Mouse (Mus musculus) hindlimb bud, embryonic 11.5 days (tissue): ENCODE results near the gene Eif4e2.

Experiments
- DNase-seq: peaks from one replicate; pipeline ENCODE4 v3.0.0-alpha.2; 2012; ENCODE audit warnings: low read depth, low spot score; ENCODE audit errors: extremely low spot score

Gene Eif4e2

DNA sequence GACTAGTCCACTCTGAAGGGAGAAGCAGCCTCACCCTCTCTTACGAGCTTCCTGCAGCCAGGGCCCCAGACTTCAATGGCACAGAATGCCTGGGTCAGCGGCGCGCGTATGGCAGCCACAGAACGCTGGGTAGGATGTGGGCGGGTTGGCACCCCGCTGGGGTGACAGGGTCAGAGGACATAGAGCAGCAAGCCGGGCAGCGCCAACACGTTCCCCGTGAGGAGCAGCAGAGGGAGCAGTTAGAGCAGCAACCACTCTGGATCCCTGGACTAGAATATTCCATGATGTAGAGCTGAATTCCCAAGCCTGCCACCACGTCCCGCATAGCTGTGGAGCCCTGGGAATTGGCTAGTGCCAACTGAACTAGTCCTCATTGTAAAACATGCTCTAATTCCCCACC, 44.8 kb downstream of the Eif4e2 start:
- no peak for DNase-seq

DNA sequence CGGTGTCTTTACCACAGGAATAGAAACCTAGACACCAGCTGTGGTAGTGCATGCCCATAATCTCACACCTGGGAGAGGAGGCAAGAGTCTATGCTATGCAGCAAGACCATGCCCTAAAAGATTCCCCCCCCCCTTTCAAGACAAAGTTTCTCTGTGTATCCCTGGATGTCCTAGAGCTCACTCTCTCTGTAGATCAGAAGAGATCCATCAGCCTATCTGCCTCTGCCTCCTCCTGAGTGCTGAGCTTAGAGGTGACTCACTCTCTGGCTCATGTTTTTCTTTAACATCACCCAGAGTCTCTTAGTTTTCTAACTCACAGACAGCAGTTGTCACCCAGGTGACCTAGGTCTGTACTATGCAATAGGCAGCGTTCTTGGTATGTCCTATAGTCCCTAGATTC, 45.6 kb downstream of the Eif4e2 start:
- no peak for DNase-seq

DNA sequence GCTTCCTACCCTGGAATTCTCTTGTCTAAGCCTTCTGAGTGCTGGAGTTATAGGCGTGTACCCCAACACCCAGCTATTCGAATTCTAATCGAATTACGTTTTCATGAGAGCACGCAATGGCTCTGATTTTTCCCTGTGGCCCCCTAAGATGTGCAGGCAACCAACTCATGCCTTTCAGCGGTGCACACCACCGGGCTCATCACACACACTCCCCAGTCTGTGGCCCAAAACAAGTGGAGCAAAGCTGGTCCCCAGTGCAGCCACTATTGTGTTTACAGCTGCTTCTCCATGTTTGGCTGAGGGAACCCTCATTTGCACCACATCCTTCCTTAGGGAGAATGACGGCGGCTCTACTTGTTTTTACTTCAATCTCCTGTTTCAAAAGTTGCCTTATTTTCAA, 49.5 kb downstream of the Eif4e2 start:
- no peak for DNase-seq

DNA sequence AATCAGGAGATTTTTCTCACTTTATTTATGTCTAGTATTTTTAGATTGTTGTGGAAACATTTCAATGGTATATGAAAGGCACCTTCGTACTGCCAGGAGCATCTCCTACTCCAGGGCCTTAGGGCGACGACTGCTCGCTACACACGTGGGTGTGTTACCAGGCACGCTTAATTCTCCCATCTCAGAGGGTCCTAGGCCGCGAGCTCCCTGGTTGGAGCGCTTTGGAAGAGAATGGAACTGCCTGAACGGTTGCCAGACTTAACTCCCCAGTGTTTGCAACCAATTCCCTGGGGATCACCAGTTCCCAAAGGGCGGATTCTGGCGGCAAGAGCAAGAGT, 50.1 kb downstream of the Eif4e2 start:
- no peak for DNase-seq

DNA sequence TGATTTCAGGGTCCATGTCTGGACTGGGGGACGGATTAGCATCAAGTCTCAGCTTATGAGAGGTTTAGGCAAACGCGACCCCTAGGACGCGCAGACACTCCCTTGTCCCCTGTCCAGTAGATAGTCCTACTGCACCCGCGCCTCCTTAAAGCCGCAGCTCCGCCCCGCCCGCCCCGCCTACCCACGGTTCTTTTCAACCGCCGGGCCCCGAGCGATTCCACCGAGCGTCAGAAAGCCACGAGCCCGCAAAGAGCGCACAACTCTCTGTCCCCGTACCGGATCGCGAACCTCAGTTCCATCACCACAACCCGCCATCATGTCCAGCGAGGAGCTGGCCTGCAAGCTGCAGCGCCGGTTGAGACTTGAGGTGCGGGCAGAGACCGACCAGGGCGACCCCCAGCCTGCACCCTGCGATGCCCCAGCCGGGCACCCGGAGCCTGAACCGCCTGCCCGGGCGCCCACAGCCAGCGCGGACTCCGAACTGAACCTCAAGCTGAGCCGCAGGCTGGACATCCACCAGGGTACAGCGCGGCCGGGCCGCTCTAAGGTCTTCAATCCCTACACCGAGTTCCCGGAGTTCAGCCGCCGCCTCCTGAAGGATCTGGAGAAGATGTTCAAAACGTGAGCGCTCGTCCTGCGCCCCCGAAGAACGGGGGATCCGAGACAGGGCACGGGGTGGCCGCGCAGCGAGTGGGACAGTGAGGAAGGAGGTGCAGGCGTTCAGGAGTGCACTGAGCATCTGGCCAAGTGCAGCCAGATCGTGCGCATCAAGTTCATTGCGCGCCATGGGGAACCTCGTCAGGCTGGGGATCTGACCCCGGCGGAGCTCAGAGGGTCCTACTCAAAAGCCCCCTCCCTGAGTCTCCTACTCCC, 50.7 kb downstream of the Eif4e2 start, which contains the start of gene Efhd1:
Gene Efhd1 (plus strand): TSS at position 230 of the 873 bp plus-strand sequence.
- DNase-seq: no peak

- DNase-seq: no peak
These were observed 51.5 kb downstream of the Eif4e2 start for GRCm38 (mm10) chr1:87265200-87265599.

DNA sequence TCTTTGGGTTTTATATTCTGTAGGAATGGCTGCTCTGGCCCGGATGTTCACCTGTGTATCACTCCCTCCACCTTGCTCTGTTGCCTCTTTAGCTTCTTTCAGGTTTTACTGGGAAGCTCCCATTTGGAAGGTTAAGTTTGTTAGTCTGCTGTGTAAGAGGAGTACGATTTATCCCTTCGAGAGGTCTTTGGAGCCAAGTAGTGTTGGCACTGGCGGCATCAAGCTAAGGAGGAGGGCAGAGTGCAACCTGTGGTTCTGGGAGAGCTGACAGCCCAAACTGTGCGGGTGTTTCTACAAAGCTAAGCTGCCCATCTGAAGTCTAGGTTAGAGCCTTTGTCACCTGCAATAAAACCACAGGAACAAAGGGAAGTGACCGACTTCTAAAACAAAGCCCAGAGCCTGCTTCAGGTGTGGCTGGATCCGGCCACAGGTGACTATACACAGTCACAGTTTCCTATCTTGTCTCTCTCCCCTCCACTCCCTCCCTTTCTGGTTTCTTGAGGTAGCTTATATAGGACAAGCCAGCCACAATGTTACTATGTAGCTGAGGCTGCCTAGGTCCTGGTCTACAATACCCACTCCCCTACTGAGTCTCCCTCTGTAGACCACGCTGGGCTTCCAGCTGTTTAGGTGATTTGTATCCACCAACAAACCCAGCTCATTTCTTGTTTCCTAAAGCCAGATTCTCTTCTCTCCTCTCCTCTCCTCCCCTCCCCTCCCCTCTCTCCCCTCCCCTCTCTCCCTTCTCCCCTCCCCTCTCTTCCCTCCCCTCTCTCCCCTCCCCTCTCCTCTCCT, 52.8 kb downstream of the Eif4e2 start:
- DNase-seq: no peak

DNA sequence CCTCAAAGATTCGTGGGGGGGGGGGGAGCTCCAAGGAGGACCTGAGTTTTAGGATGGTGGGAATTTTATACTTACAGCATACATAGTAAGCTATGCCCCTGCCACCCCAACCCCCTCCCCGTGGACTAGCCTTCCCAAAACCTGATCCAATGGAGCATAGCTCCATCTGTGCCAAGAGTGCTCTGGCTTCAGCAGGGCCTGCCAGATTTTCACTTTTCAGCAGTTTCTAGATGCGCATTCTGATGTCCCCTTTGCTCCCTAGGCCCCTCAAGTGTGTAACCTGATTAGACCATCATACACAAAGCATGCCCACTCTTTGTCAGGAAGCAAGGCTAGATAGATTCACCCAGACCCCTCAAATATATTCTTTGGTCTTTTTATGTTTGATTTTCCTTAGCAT, 56.5 kb downstream of the Eif4e2 start:
- DNase-seq: no peak

GRCm38 (mm10) chr1:87270641-87271467, 57.1 kb downstream of the Eif4e2 start:
- DNase-seq: no peak

DNA sequence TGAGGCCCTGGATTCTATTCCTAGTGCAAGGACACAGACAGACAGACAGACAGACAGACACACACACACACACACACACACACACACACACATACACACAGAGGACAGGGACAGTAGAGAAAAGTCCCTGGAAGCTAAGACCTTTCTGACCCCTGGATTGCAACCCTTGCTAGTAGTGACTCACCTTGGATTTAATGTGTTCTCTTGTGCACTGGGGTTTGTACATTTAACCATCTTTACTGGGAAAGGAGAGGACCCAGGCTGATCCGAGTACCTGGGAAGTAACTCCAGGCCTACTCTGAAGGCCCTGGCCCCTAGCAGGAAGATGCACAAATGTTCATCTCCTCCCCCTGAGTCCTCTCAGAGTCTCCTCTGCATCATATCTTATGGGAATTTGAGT, 57.9 kb downstream of the Eif4e2 start:
- no peak for DNase-seq

- no peak for DNase-seq
These were observed 58.7 kb downstream of the Eif4e2 start for GRCm38 (mm10) chr1:87272462-87272861.

- no peak for DNase-seq
These were observed 59.8 kb downstream of the Eif4e2 start for GRCm38 (mm10) chr1:87273514-87273942.

DNA sequence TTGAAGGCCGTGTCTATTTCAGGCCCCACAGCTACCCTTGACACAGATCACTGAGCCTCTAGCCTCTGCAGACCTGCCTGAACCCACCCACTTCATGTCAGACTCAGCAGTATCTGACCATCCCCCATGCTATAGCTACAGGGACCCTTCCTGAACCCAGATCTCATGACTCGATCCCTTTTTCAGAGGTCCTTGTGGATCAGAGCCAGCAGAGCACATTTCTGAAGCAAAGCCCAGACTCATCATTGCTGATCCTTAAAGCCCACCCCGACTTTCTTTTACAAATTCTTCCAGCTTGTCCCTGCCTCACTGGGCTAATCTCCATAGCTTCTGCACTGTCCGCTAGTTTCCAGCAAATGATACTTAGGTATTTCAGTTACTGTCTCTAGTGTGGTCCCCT, 60.4 kb downstream of the Eif4e2 start:
- DNase-seq: no peak

GRCm38 (mm10) chr1:87275151-87275550, 61.4 kb downstream of the Eif4e2 start:
- DNase-seq: no peak

DNA sequence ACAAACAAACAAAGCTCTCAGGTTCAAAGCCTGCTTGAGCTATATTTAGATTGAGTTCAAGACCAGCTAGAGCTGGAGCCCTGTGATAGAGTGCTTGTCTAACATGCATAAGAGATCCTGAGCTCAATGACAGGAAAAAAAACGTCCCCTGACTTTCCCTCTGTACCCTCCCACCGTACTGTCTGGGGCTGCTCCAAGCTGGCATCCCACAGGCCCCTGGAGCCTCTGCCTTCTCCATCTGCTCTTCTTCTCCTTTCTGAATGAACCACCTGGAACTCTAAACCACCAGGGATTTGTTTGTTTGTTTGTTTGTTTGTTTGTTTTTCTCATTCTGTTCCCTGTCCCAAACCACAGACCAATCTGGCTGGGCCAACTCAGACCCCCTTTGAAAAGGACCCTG, 62.3 kb downstream of the Eif4e2 start:
- no peak for DNase-seq

- DNase-seq: no peak
These were observed 66.6 kb downstream of the Eif4e2 start for GRCm38 (mm10) chr1:87280281-87280680.

GRCm38 (mm10) chr1:87281599-87282412, 68.1 kb downstream of the Eif4e2 start:
- no peak for DNase-seq

- DNase-seq: no peak
These were observed 68.7 kb downstream of the Eif4e2 start for GRCm38 (mm10) chr1:87282413-87282788.

DNA sequence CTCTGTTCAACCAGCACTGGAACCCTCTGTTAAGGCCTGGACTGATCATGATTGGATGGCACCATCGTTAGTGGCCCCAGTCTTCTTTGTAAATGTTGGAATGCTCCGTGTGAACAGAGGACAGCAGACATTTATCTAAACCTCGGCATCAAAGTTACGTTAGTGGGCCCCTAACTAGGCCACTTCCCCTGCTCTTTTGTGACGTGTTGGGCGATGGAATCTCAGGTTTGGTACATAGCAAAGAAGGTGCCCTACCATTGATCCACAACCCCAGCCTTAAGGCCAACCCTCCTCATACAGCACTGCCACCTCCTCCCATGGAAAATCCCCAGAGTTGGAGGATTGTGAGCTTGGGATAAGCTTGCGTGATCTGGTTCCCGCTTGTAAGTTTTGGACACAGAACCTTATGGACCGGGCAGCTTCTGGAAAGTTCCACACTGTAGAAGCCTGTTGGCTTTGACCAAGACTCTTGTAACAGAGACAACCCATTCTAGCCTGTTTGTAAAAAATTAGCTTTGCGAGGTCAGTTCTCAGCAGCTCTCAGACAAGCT, 69.8 kb downstream of the Eif4e2 start:
- no peak for DNase-seq

DNA sequence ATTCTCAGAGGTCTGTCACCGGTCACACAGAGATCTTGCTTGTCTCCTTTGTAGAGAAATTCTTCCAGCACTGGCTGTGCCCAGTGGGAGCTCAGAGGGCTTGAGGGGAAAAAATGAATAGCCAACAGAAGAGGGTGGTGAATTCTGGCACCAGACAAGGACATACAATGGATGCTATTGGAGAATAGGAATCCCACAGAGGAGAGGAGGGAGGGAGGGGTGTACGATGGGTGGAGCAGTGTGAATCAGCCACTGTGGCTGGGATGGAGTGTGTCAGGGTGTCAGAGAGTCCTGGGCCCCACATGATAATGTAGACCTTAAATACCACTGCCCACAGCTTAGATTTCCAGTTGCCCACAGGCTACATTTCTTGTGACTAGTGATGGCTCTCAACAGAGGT, 73.4 kb downstream of the Eif4e2 start:
- DNase-seq: no peak
